Comparison of ENCODE assay signal across 8 mouse cellular contexts in the genomic region with DNA sequence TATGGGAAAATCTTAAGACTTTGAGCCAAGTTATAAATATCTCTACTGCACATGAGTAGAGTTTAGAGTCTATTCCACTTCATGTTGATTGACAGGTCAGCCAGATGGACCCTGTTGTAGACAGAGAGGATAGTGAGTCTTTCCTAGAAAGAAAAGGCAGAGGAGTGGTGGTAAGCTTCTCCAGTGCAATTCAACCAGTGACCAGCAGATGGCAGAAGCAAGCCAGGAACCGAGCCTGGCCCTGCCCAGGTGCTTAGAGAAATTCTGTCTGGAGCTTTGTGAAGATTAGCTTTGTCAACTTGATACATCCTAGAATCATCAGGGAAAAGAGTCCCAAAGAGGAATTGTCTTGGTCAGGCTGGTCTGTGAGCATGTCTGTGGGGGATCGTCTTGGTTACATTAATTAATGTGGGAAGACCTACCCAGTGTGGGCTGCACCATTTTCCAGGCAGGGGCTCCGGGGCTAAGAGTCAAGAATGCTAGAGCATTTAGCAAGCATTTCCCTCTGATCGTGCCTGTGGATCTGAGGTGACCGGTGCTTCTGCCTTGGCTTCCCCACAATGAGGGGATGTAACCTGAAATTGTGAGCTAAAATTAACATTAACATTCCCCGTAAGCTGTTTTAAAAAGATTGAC.
A peak's percentile ranks its signal among the peaks of the same experiment; 100 is the strongest.
DNase-seq lines count a peak whose midpoint lies in the region; ATAC-seq and TF ChIP-seq lines count a peak whose summit lies in the region.
"Had no signal": no experiment of that assay in that cellular context is flagged by ENCODE, and none has a peak within 500 bp of the region (broad histone marks: within the 10 kb centered on the region; RNA-seq: fewer than 3 reads in every experiment).

No protein-coding gene starts in this region.

- H3K9me3 ChIP-seq in forebrain, postnatal 0 days (ENCODE audit: low read length): no peaks in the 10 kb centered on the region
- no peaks in the 10 kb centered on the region for H3K9me3 ChIP-seq in intestine, embryonic 16.5 days (ENCODE audit: control insufficient read depth, low read length)
- H3K9me3 ChIP-seq in midbrain, embryonic 12.5 days: no peaks in the 10 kb centered on the region
- H3K9me3 ChIP-seq: liver, embryonic 15.5 days had no signal

- peak; percentile 51 for DNase-seq in T-cell, adult 2 months (ENCODE audit: low spot score)
- peak; percentile 62 for DNase-seq in cerebellum, adult 11 months
- DNase-seq in forebrain, postnatal 0 days: peak; percentile 92
- peak; percentile 73 to 79 for DNase-seq in left cerebral cortex, postnatal 10 days (ENCODE audit: extremely low spot score in 1 of 2, low spot score in 2 of 2)

- H3K27ac ChIP-seq in forebrain, postnatal 0 days (ENCODE audit: low read depth, low read length): peak overlapping the region; percentile 29; the same call in 1 of the 2 replicates
- H3K27ac ChIP-seq in intestine, embryonic 16.5 days (ENCODE audit: low read length): no peak overlapping the region
- H3K27ac ChIP-seq in midbrain, embryonic 12.5 days (replicated peaks): no peak overlapping the region
- no peak overlapping the region for H3K27ac ChIP-seq in small intestine, adult 2 months (ENCODE audit: insufficient read depth, low read depth, low read length)
- H3K27ac ChIP-seq: liver, embryonic 15.5 days had no signal

- no peak overlapping the region for H3K9ac ChIP-seq in forebrain, postnatal 0 days
- H3K9ac ChIP-seq in intestine, embryonic 16.5 days (ENCODE audit: low read depth, low read length): no peak overlapping the region
- H3K9ac ChIP-seq in midbrain, embryonic 12.5 days (replicated peaks): no peak overlapping the region
- H3K9ac ChIP-seq: liver, embryonic 15.5 days had no signal

- H3K4me1 ChIP-seq in forebrain, postnatal 0 days (ENCODE audit: insufficient read depth): 0 out of 2 replicates have a peak, but pooled peaks cover 3% of the 10 kb centered on the region
- H3K4me1 ChIP-seq in intestine, embryonic 16.5 days (ENCODE audit: control insufficient read depth, insufficient read depth, low read length): peaks cover 10% of the 10 kb centered on the region; the same call in 1 of the 2 replicates
- no peaks in the 10 kb centered on the region for H3K4me1 ChIP-seq in midbrain, embryonic 12.5 days
- H3K4me1 ChIP-seq in small intestine, adult 2 months (ENCODE audit: control insufficient read depth, insufficient read depth, insufficient read length, low read length): peaks cover 2% of the 10 kb centered on the region; the same call in 1 of the 2 replicates

- peak; percentile 82 for ATAC-seq in forebrain, postnatal 0 days
- ATAC-seq in intestine, embryonic 16.5 days: peak; percentile 53; the same call in 1 of the 2 replicates
- ATAC-seq in midbrain, embryonic 12.5 days (ENCODE audit: low FRiP score, low read depth): peak; percentile 65; the same call in 1 of the 2 replicates

- 48% methylated on average over 6 of the region's 6 CpGs for WGBS in forebrain, postnatal 0 days
- WGBS in intestine, embryonic 16.5 days: 31% methylated on average over 6 of the region's 6 CpGs
- WGBS in midbrain, embryonic 12.5 days: 45% methylated on average over 6 of the region's 6 CpGs
- 46% methylated on average over 6 of the region's 6 CpGs for WGBS in small intestine, adult 2 months

- TF ChIP-seq CTCF in forebrain, postnatal 0 days (IDR thresholded peaks at IDR 0.05; ENCODE audit: low read depth): peak; percentile 97
- peak; percentile 81; the same call in 1 of the 2 replicates for TF ChIP-seq CTCF in small intestine, adult 2 months (IDR thresholded peaks at IDR 0.05; ENCODE audit: extremely low read depth, insufficient read length, insufficient replicate concordance, low read depth, low read length)

- no peak overlapping the region for H3K4me3 ChIP-seq in forebrain, postnatal 0 days (ENCODE audit: low read depth, low read length)
- no peak overlapping the region for H3K4me3 ChIP-seq in intestine, embryonic 16.5 days (ENCODE audit: low read length)
- H3K4me3 ChIP-seq in midbrain, embryonic 12.5 days: no peak overlapping the region
- no peak overlapping the region for H3K4me3 ChIP-seq in small intestine, adult 2 months (ENCODE audit: low read depth, low read length)
- H3K4me3 ChIP-seq: liver, embryonic 15.5 days had no signal

- H3K4me2 ChIP-seq in forebrain, postnatal 0 days (ENCODE audit: low read depth): no peak overlapping the region
- no peak overlapping the region for H3K4me2 ChIP-seq in intestine, embryonic 16.5 days (ENCODE audit: low read depth, low read length)
- H3K4me2 ChIP-seq in midbrain, embryonic 12.5 days (replicated peaks): no peak overlapping the region
- H3K4me2 ChIP-seq: liver, embryonic 15.5 days had no signal

- TF ChIP-seq POLR2A in small intestine, adult 2 months (IDR thresholded peaks at IDR 0.05; ENCODE audit: low read depth, low read length): no peak

- no peaks in the 10 kb centered on the region for H3K36me3 ChIP-seq in forebrain, postnatal 0 days (ENCODE audit: insufficient read depth)
- no peaks in the 10 kb centered on the region for H3K36me3 ChIP-seq in intestine, embryonic 16.5 days (ENCODE audit: control insufficient read depth, insufficient read depth, low read length)
- no peaks in the 10 kb centered on the region for H3K36me3 ChIP-seq in midbrain, embryonic 12.5 days
- H3K36me3 ChIP-seq in small intestine, adult 2 months (ENCODE audit: control insufficient read depth, insufficient read depth, low read length): no peaks in the 10 kb centered on the region
- H3K36me3 ChIP-seq: liver, embryonic 15.5 days had no signal

- H3K27me3 ChIP-seq in forebrain, postnatal 0 days (ENCODE audit: insufficient read depth, low read length): no peaks in the 10 kb centered on the region
- H3K27me3 ChIP-seq in intestine, embryonic 16.5 days (replicated peaks; ENCODE audit: control insufficient read depth, insufficient read depth, low read length): no peaks in the 10 kb centered on the region
- no peaks in the 10 kb centered on the region for H3K27me3 ChIP-seq in midbrain, embryonic 12.5 days
- no peaks in the 10 kb centered on the region for H3K27me3 ChIP-seq in small intestine, adult 2 months (ENCODE audit: control insufficient read depth, insufficient read depth, low read length)
- H3K27me3 ChIP-seq: liver, embryonic 15.5 days had no signal

- intact Hi-C loops in left cerebral cortex, postnatal 10 days (cut with DNase I): loop anchor here (5.0 kb wide), 2 partner anchors 160 to 1370 kb away; no protein-coding TSS in a partner anchor
